Mouse (Mus musculus) spleen, adult 18-20 months (tissue): ENCODE measurements around the gene Krtap31-2.

Source experiments
- DNase-seq, 2 experiments: peaks; one replicate each; pipeline ENCODE4 v3.0.0; 2022; ENCODE audit warnings: mixed read lengths in 2 of 2

The Krtap31-2 gene

GRCm38 (mm10) chr11:99935991-99936390 lies at the start of gene Krtap31-2:
Gene Krtap31-2 (plus strand): TSS chr11:99936291.
- no peak for DNase-seq

- DNase-seq, result no peak
Observed at GRCm38 (mm10) chr11:99907620-99908019, 28.5 kb upstream of the Krtap31-2 start, which contains the start of gene Krtap31-1. Gene Krtap31-1 (plus strand): TSS chr11:99907920.

GRCm38 (mm10) chr11:99914451-99914850 lies 21.6 kb upstream of the Krtap31-2 start, which contains the start of gene Gm11565:
Gene Gm11565 (plus strand): TSS chr11:99914751.
- no peak for DNase-seq

DNA sequence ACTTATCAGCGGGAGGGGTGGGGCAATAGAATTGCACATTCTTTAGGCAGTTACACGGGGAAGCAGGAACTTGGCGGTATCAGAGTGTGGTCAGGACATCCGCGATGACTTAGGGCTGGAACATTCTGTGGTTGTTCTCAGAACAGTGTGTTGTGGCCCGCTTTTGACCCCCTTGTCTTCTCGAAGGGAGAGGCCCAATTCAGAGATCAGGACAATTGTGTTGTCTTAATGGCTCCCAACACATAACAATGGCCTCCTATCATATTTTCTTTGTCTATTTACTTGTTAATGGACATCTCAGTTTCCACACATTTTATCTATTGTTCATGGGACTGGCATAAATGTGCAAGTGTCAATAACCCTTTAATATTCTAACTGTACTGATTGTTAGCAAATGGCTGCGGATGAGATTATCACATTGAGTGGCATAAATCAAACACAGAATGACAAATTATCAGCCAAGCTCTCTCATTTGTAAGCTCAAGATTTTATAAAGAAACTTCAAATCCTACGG lies 1.7 kb downstream of the Krtap31-2 start:
- DNase-seq, result no peak

DNA sequence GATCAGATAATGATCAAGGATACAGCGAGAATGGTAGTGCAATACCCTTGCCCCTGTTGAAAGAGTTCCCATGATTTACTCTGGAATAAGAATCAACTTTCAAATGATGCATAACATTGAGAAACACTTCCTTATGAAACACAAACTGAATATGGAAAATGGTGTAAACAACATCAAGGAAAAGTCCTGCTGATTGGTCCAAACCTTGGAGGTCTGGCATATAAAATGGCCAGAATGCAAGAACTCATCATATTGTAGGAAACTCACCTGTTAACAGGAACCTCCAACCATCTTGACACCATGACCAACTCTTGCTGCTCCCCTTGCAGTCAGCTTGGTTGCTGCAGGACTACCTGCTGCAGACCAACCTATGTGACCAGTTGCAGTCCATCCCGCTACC lies 12.1 kb downstream of the Krtap31-2 start, which contains the start of gene Krtap9-5:
TSS of gene Krtap9-5 (plus strand) at position 301 of the 400 bp plus-strand sequence.
- no peak for DNase-seq

DNA sequence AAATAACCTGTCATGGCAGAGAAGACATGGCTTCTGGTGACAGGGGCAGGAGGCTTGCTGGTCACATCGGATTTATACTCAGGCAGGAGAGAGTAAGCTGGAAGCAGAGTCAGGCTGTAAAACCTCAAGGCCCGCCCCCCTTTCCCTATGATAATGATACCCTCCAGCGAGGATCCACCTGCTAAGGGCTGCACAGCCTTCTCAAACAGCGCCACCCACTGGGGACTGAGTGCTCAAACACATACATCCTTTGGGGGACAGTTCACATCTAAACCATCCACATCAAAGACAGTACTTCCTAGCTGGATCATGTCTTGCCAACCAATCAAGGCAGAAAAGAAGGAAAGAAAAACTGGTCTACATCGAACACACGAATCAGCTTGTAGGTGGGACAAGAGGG lies 28.1 kb downstream of the Krtap31-2 start:
- DNase-seq, result no peak

- no peak for DNase-seq
Observed at GRCm38 (mm10) chr11:99965961-99966360, 29.9 kb downstream of the Krtap31-2 start.

- no peak for DNase-seq
Observed at GRCm38 (mm10) chr11:99978953-99979352, 42.9 kb downstream of the Krtap31-2 start, which contains the start of gene Krtap29-1. Gene Krtap29-1 (minus strand): TSS chr11:99979053.

DNA sequence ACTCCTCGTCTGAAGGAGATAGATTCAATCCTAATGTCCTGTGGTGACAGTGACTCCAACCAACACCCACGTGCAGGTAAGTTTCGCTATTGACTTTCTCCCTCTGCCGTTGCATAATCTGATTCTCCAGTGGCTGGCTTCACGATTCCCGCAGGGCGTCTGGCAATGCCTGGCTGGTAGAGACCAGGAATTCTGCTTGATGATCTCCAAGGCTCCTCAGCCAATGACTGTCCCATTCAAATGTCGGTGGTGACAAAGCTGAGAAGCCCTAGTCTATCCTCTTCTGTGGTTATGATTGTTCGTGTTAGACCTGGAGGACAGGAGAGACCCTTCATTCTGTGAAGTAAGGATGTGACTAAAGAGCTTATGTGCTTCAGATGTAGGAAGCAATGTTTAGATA lies 46.6 kb downstream of the Krtap31-2 start:
- DNase-seq, result no peak

GRCm38 (mm10) chr11:99983442-99983841 lies 47.4 kb downstream of the Krtap31-2 start:
- DNase-seq, result no peak

GRCm38 (mm10) chr11:99985291-99986092 lies 49.4 kb downstream of the Krtap31-2 start:
- no peak for DNase-seq

- DNase-seq, result no peak
Observed at GRCm38 (mm10) chr11:99986180-99986647, 50.1 kb downstream of the Krtap31-2 start, which contains the start of gene Krtap16-1. Gene Krtap16-1 (minus strand): TSS chr11:99986597.
